Mouse (Mus musculus): ENCODE measurements at regions not wholly inside any gene's neighbourhood (a gene's known extent, or its start where the extent isn't known, plus 50 kb on each side); places are given as distances from the start of the nearest gene placed in this dataset.
"Not testable (repeated sequence)": the region's sequence is repeated elsewhere in the genome, so short reads cannot be mapped to it uniquely, and the experiment has no call there.

DNA sequence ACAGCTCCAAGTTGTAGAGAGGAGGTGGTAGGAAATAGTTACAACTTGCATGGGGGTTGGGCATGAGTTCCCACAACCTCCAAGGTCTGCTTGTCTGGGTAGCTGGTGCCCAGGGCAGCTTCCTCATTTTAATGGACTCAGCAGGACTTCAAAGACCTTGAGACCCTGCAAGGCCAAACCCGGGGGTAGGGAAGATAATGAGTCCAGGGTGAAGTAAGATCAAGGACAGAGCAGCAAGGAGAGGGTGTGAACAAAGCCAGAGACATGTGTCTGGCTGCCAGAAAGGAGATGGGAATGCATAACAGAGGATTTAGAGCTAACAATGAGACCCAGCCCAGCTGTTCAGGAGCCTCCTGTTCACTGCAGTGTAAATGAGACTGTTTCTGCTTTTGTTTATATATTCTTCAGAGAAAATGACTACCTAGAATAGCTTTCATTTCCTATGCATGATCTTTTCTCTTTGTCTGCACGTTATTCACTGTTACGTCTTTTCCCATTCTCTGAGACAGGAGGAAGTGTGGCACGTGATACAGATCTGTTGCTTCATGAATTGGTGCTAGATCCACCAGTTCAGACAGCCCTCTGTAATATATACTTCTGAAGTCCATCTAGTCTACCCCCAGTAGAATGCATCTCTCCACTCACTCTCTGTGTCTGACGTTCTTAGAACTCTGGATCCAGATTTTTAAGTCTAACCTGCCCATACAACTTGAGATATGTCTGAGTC is 60.0 kb upstream of the Asns start:
- H3K27ac ChIP-seq (ENCODE audit: control insufficient read depth, low read depth, low read length) = no peak overlapping the region
- no peaks in the 10 kb centered on the region for H3K36me3 ChIP-seq (ENCODE audit: control insufficient read depth in 1 of 2, insufficient read depth in 2 of 2, low read length in 2 of 2)
- no peaks in the 10 kb centered on the region; a peak in 2 of 4 replicates for H3K27me3 ChIP-seq (ENCODE audit: control insufficient read depth in 1 of 2, insufficient read depth in 2 of 2, low read length in 2 of 2)
- no peaks in the 10 kb centered on the region for H3K9me3 ChIP-seq (replicated peaks; ENCODE audit: insufficient read depth, low read length)
- H3K4me1 ChIP-seq (ENCODE audit: control insufficient read depth in 1 of 2, insufficient read depth in 2 of 2, low read length in 2 of 2) = no peaks in the 10 kb centered on the region
- no peak overlapping the region for H3K9ac ChIP-seq (ENCODE audit: control insufficient read depth, low read depth, low read length, poor library complexity, severe bottlenecking)
- TF ChIP-seq KAT2A (conservative IDR thresholded peaks at IDR 0.05; ENCODE audit: low read depth, low read length) (no peak), USF1 (IDR thresholded peaks at IDR 0.05; ENCODE audit: low read depth, low read length) (peak; percentile 43; the same call in 1 of the 2 replicates)
- DNase-seq (ENCODE audit: low read depth, low spot score) = no peak
- H3K79me2 ChIP-seq (ENCODE audit: control insufficient read depth, insufficient read depth, low read length, poor library complexity) = no peaks in the 10 kb centered on the region
- no peak overlapping the region for H3K4me3 ChIP-seq (ENCODE audit: control insufficient read depth in 1 of 2, insufficient read depth in 1 of 2, low read depth in 2 of 2, low read length in 2 of 2)

DNA sequence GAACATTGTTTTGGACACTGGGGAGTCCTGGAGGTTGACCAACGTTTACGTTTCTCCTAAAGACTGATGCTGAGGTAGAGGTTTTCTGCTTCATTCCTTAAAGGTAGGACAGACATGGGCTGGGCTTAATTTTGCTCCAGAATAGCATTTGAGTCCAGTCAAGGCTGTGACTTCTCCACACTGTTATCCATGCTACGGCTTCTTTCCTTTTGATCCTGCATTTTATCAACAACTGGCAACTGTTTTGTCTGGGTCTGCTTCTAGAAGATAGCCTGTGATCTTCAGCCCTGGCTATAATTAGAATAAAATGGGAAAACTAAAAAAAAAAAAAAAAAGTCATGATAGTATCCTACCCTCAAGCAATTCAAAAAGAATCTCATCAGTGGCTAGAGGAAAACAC is 55.5 kb upstream of the Asns start:
- Histone ChIP-seq H3K36me3 (ENCODE audit: control insufficient read depth in 1 of 2, insufficient read depth in 2 of 2, low read length in 2 of 2) (no peaks in the 10 kb centered on the region), H3K4me3 (ENCODE audit: control insufficient read depth in 1 of 2, insufficient read depth in 1 of 2, low read depth in 2 of 2, low read length in 2 of 2) (no peak overlapping the region), H3K27me3 (ENCODE audit: control insufficient read depth in 1 of 2, insufficient read depth in 2 of 2, low read length in 2 of 2) (no peaks in the 10 kb centered on the region; a peak in 2 of 4 replicates), H3K4me1 (ENCODE audit: control insufficient read depth in 1 of 2, insufficient read depth in 2 of 2, low read length in 2 of 2) (no peaks in the 10 kb centered on the region), H3K9me3 (replicated peaks; ENCODE audit: insufficient read depth, low read length) (no peaks in the 10 kb centered on the region), H3K9ac (ENCODE audit: control insufficient read depth, low read depth, low read length, poor library complexity, severe bottlenecking) (no peak overlapping the region), H3K79me2 (ENCODE audit: control insufficient read depth, insufficient read depth, low read length, poor library complexity) (no peaks in the 10 kb centered on the region), H3K27ac (ENCODE audit: control insufficient read depth, low read depth, low read length) (no peak overlapping the region)
- TF ChIP-seq MAZ (IDR thresholded peaks at IDR 0.05; ENCODE audit: low read depth, low read length) = no peak
- TF ChIP-seq SIN3A (IDR thresholded peaks at IDR 0.05; ENCODE audit: low read length) = no peak
- no peak for TF ChIP-seq RAD21 (IDR thresholded peaks at IDR 0.05; ENCODE audit: low read depth, low read length)
- no peak for TF ChIP-seq MYC (IDR thresholded peaks at IDR 0.05; ENCODE audit: low read depth, low read length)
- no peak for TF ChIP-seq UBTF (IDR thresholded peaks at IDR 0.05; ENCODE audit: borderline replicate concordance, insufficient read depth, low read depth, low read length)
- no peak for DNase-seq (ENCODE audit: low read depth, low spot score)

DNA sequence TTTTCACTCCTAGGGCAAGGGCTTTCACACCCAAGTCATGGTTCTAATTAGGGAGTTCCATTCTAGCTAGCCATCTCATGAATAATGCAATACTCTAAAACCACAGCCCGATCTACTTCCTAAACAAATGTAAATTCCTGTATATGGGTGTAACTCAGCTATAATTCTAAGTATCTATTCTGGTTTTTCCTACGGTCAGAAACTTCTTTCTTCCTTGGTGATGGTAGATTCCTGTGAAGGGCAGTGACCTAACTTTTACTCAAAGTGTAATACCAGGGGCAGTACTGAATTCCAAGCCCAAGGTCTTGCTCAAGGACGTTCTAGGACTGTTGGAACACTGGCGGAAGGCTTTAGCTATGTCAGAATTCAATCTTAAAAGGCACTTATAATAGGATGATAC is 51.2 kb upstream of the Asns start:
- DNase-seq (ENCODE audit: low read depth, low spot score); H3K79me2 ChIP-seq (ENCODE audit: control insufficient read depth, insufficient read depth, low read length, poor library complexity); H3K36me3 ChIP-seq (ENCODE audit: control insufficient read depth in 1 of 2, insufficient read depth in 2 of 2, low read length in 2 of 2); H3K9ac ChIP-seq (ENCODE audit: control insufficient read depth, low read depth, low read length, poor library complexity, severe bottlenecking); H3K4me1 ChIP-seq (ENCODE audit: control insufficient read depth in 1 of 2, insufficient read depth in 2 of 2, low read length in 2 of 2); H3K9me3 ChIP-seq (replicated peaks; ENCODE audit: insufficient read depth, low read length); H3K27me3 ChIP-seq (ENCODE audit: control insufficient read depth in 1 of 2, insufficient read depth in 2 of 2, low read length in 2 of 2); H3K27ac ChIP-seq (ENCODE audit: control insufficient read depth, low read depth, low read length); H3K4me3 ChIP-seq (ENCODE audit: control insufficient read depth in 1 of 2, insufficient read depth in 1 of 2, low read depth in 2 of 2, low read length in 2 of 2): not testable (repeated sequence)
